Mouse (Mus musculus) MEL (cell line): ENCODE measurements around the gene Hacl1. TPM values are rescaled to one million over a fixed set of nuclear protein-coding genes. Genes with fewer than 3 reads are reported as not detected.
A peak's percentile ranks its signal among the peaks of the same experiment; 100 is the strongest.

Experiments
- DNase-seq: peaks from one replicate; pipeline ENCODE4 v3.0.0; 2011; ENCODE audit warnings: low read depth, low spot score
- H3K27ac ChIP-seq: 2 replicates; pipeline ENCODE4 v1.5.1; 2012; ENCODE audit warnings: low read depth, mild to moderate bottlenecking, control low read depth, low read length, moderate library complexity; ENCODE audit not compliant: control insufficient read depth
- H3K27me3 ChIP-seq, 2 experiments: fragments of 150-350 bp in 1 of 2; sonication (generic) in 1 of 2; 2 replicates each; pipeline ENCODE4 v1.6.1; 2012; ENCODE audit warnings: low read length in 2 of 2, mild to moderate bottlenecking in 2 of 2, improper control_type of control experiment in 1 of 2, moderate library complexity in 1 of 2; ENCODE audit not compliant: insufficient read depth in 2 of 2, control insufficient read depth in 1 of 2
- H3K36me3 ChIP-seq, 2 experiments: 2 replicates each; pipeline ENCODE4 v1.6.1; 2012 to 2014; ENCODE audit warnings: low read length in 2 of 2, improper control_type of control experiment in 1 of 2, inconsistent platforms in 1 of 2, mild to moderate bottlenecking in 1 of 2; ENCODE audit not compliant: insufficient read depth in 2 of 2, control insufficient read depth in 1 of 2
- H3K4me1 ChIP-seq, 2 experiments: fragments of 150-350 bp in 1 of 2; sonication (generic) in 1 of 2; 2 replicates each; pipeline ENCODE4 v1.6.1; 2012; ENCODE audit warnings: low read length in 2 of 2, improper control_type of control experiment in 1 of 2, mild to moderate bottlenecking in 1 of 2; ENCODE audit not compliant: insufficient read depth in 2 of 2, control insufficient read depth in 1 of 2
- H3K4me3 ChIP-seq, 2 experiments: fragments of 150-350 bp in 1 of 2; sonication (generic) in 1 of 2; 2 replicates each; pipeline ENCODE4 v1.5.1; 2012; ENCODE audit warnings: low read depth in 2 of 2, low read length in 2 of 2, mild to moderate bottlenecking in 2 of 2, moderate library complexity in 2 of 2, control low read depth in 1 of 2, improper control_type of control experiment in 1 of 2; ENCODE audit not compliant: control insufficient read depth in 1 of 2, insufficient read depth in 1 of 2
- H3K79me2 ChIP-seq: 2 replicates; pipeline ENCODE4 v1.6.1; 2012; ENCODE audit warnings: mild to moderate bottlenecking, low read length, moderate library complexity; ENCODE audit not compliant: control insufficient read depth, poor library complexity, insufficient read depth
- H3K9ac ChIP-seq: 2 replicates; pipeline ENCODE4 v1.6.1; 2012; ENCODE audit warnings: low read depth, mild to moderate bottlenecking, control low read depth, low read length, moderate library complexity; ENCODE audit not compliant: control insufficient read depth, poor library complexity, severe bottlenecking
- H3K9me3 ChIP-seq: fragments of 150-350 bp; sonication (generic); replicated peaks from 2 replicates; pipeline ENCODE4 v1.6.1; 2012; ENCODE audit warnings: mild to moderate bottlenecking, low read length, improper control_type of control experiment, moderate library complexity; ENCODE audit not compliant: insufficient read depth
- CTCF ChIP-seq, 3 experiments: IDR thresholded peaks in 2 of 3; conservative IDR thresholded peaks in 1 of 3; 2 replicates each; pipeline ENCODE4 v1.5.1; 2011 to 2012; ENCODE audit warnings: low read length in 3 of 3, low read depth in 2 of 3, mild to moderate bottlenecking in 2 of 3, improper control_type of control experiment in 1 of 3, inconsistent platforms in 1 of 3, mixed read lengths in 1 of 3, moderate library complexity in 1 of 3; ENCODE audit not compliant: control insufficient read depth in 1 of 3, insufficient read depth in 1 of 3, poor library complexity in 1 of 3, severe bottlenecking in 1 of 3
- JUND ChIP-seq: IDR thresholded peaks from 2 replicates; pipeline ENCODE4 v1.6.1; 2011; ENCODE audit warnings: low read depth, mild to moderate bottlenecking, improper control_type of control experiment, low read length
- MAZ ChIP-seq: IDR thresholded peaks from 2 replicates; pipeline ENCODE4 v1.6.1; 2012; ENCODE audit warnings: low read depth, mild to moderate bottlenecking, inconsistent platforms, low read length, improper control_type of control experiment
- POLR2AphosphoS2 ChIP-seq: IDR thresholded peaks from 2 replicates; pipeline ENCODE4 v1.6.1; 2011; ENCODE audit warnings: low read length, improper control_type of control experiment
- SMC3 ChIP-seq: IDR thresholded peaks from 2 replicates; pipeline ENCODE4 v1.6.1; 2011; ENCODE audit warnings: low read depth, low read length, improper control_type of control experiment
- polyA plus RNA-seq, 2 experiments: library from polyadenylated mRNA; stranded (reverse) in 1 of 2; unstranded in 1 of 2; fragments of >175 nt in 1 of 2; fragments of >200 nt in 1 of 2; gene quantifications; 2 replicates each; pipeline versions ENCODE4 v1.2.1 to v1.2.4; 2012; ENCODE audit warnings: low replicate concordance in 2 of 2, low read depth in 1 of 2; ENCODE audit not compliant: insufficient read length in 2 of 2, insufficient read depth in 1 of 2, missing spikeins in 1 of 2
- total RNA-seq: library from RNA; depleted of rRNA; stranded (reverse); fragments of 300-350 nt; gene quantifications from 2 replicates; pipeline ENCODE4 v1.2.3, GENCODE M21; 2012; rRNA removed

The Hacl1 gene
- total and polyA plus RNA-seq, 3 experiments: 7.7 to 13.3 TPM; not detected in 1

DNA sequence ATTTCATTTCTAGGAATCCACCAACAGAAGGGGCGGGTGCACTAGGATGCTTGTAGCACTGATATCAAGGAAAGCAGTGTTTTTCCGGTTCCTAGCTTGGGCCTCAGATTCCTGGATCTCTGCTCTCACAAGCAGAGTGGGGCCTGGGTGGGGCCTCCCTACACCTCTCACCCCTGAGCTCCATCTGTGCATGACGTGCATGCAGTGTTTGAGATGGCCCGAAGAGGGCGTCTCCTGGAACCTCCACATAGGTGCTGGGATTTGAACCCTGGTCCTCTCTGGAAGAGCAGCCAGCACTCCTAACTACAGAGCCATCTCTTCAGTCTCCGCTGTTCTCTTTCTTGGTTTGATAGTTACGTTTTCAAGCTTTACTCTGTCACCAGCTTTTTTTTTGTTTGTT, 86.1 kb downstream of the Hacl1 start:
- Histone ChIP-seq H3K27me3 (peaks cover 0 to 3% of the 10 kb centered on the region in 2 experiments; a peak in 2 of 4 replicates), H3K9me3 (no peaks in the 10 kb centered on the region)

More for the DNA sequence above, 86.1 kb downstream of the Hacl1 start:
- Histone ChIP-seq H3K36me3 (no peaks in the 10 kb centered on the region), H3K9ac (no peak overlapping the region)
- peak in 2 of 3 experiments; percentile 30 to 32; a peak in 4 of 6 replicates for TF ChIP-seq CTCF (IDR thresholded peaks at IDR 0.05 in 2 of 3, conservative IDR thresholded peaks at IDR 0.05 in 1 of 3; ENCODE audit: control insufficient read depth in 1 of 3, insufficient read depth in 1 of 3, low read depth in 2 of 3, low read length in 3 of 3, poor library complexity in 1 of 3, severe bottlenecking in 1 of 3)
- no peak for TF ChIP-seq POLR2AphosphoS2
- TF ChIP-seq MAZ: no peak
- TF ChIP-seq JUND: no peak
- no peak; the same call in 1 of the 2 replicates for TF ChIP-seq SMC3
- TF ChIP-seq, all 39 proteins: peak for 1
- H3K27ac ChIP-seq: no peak overlapping the region
- DNase-seq: peak; percentile 19
- H3K4me3 ChIP-seq: no peak overlapping the region
- no peaks in the 10 kb centered on the region for H3K4me1 ChIP-seq
- H3K79me2 ChIP-seq: no peaks in the 10 kb centered on the region

Other genes starting within 250 kb of the Hacl1 start
- gene Sh3bp5, start 205.2 kb downstream of the Hacl1 start, total RNA-seq: 0.19 and 0.36 TPM in 2 replicates
- 1 to 10 TPM in 1 of 2 experiments, not detected in 1; 1.0 TPM for gene Sh3bp5, start 205.2 kb downstream of the Hacl1 start, polyA plus RNA-seq
- 44.4 and 50.6 TPM in 2 replicates for gene Eaf1, start 146.9 kb downstream of the Hacl1 start, total RNA-seq
- gene Eaf1, start 146.9 kb downstream of the Hacl1 start, polyA plus RNA-seq: 10 to 100 TPM in 1 of 2 experiments, not detected in 1; 67.2 TPM
- 35.6 TPM in 2 replicates for gene Mettl6, start 146.2 kb downstream of the Hacl1 start, total RNA-seq
- gene Mettl6, start 146.2 kb downstream of the Hacl1 start, polyA plus RNA-seq: 10 to 100 TPM in 1 of 2 experiments, not detected in 1; 39.2 TPM
- not detected in 2 replicates for gene Colq, start 49.9 kb downstream of the Hacl1 start, total RNA-seq
- not detected for gene Colq, start 49.9 kb downstream of the Hacl1 start, polyA plus RNA-seq
- not detected in 2 replicates for gene Gm49387, start 408 bp downstream of the Hacl1 start, total RNA-seq
- gene Gm49387, start 408 bp downstream of the Hacl1 start, polyA plus RNA-seq: under 1 TPM in 1 of 2 experiments, not detected in 1; 0.14 TPM
- 7.2 and 8.4 TPM in 2 replicates for gene Btd, start 258 bp downstream of the Hacl1 start, total RNA-seq
- gene Btd, start 258 bp downstream of the Hacl1 start, polyA plus RNA-seq: 10 to 100 TPM in 1 of 2 experiments, not detected in 1; 12.9 TPM
- gene Ankrd28, start 189.4 kb upstream of the Hacl1 start, total RNA-seq: 32.5 and 33.2 TPM in 2 replicates
- gene Ankrd28, start 189.4 kb upstream of the Hacl1 start, polyA plus RNA-seq: 10 to 100 TPM; 38.8 to 41.2 TPM